Mouse (Mus musculus) embryonic fibroblast, embryonic 13.5 days (primary cell): ENCODE measurements around the gene Csnk1g2.

Experiments
- CTCF ChIP-seq: IDR thresholded peaks from 2 replicates; pipeline ENCODE4 v1.5.1; 2011; ENCODE audit warnings: mild to moderate bottlenecking, control low read depth, low read length, moderate library complexity, borderline replicate concordance; ENCODE audit not compliant: insufficient read depth
- POLR2A ChIP-seq: IDR thresholded peaks from 2 replicates; pipeline ENCODE4 v1.6.1; 2011; ENCODE audit warnings: low read depth, mild to moderate bottlenecking, control low read depth, low read length, moderate library complexity

GRCm38 (mm10) chr10:80623457-80624191 lies 986 bp downstream of the Csnk1g2 start:
- TF ChIP-seq CTCF (no peak), POLR2A (0 out of 2 replicates have a peak, but pooled peaks have one; percentile 32)
